Mouse (Mus musculus) lung, embryonic 16.5 days (tissue): Measurements from ENCODE around the gene Adcy10. TPM values are rescaled to one million over a fixed set of nuclear protein-coding genes. Genes with fewer than 3 reads are reported as not detected.
A peak's percentile ranks its signal among the peaks of the same experiment; 100 is the strongest.

ENCODE experiments used
- ATAC-seq: fragments of 200-750 bp; cut with Nextera tagmentation; 2 replicates; pipeline ENCODE4 v1.8.0; 2017; ENCODE audit warnings: low read depth, mild to moderate bottlenecking, moderate library complexity
- H3K27ac ChIP-seq: fragments of 300-500 bp; sonication (generic); 2 replicates; pipeline ENCODE4 v1.5.1; 2014; ENCODE audit warnings: mild to moderate bottlenecking, control low read depth, low read length
- H3K27me3 ChIP-seq: fragments of 300-500 bp; sonication (generic); 2 replicates; pipeline ENCODE4 v1.6.1; 2014; ENCODE audit warnings: low read depth, low read length, mixed read lengths; ENCODE audit not compliant: control insufficient read depth, insufficient read depth
- H3K36me3 ChIP-seq: fragments of 300-500 bp; sonication (generic); 2 replicates; pipeline ENCODE4 v1.6.1; 2014; ENCODE audit warnings: low read length; ENCODE audit not compliant: control insufficient read depth, insufficient read depth
- H3K4me1 ChIP-seq: fragments of 300-500 bp; sonication (generic); replicated peaks from 2 replicates; pipeline ENCODE4 v1.6.1; 2014; ENCODE audit warnings: low read length, mixed read lengths; ENCODE audit not compliant: control insufficient read depth, insufficient read depth
- H3K4me2 ChIP-seq: fragments of 300-500 bp; sonication (generic); 2 replicates; pipeline ENCODE4 v1.6.1; 2014; ENCODE audit warnings: low read depth, low read length, control low read depth
- H3K4me3 ChIP-seq: fragments of 300-500 bp; sonication (generic); 2 replicates; pipeline ENCODE4 v1.5.1; 2014; ENCODE audit warnings: mild to moderate bottlenecking, low read length, control low read depth
- H3K9ac ChIP-seq: fragments of 300-500 bp; sonication (generic); 2 replicates; pipeline ENCODE4 v1.6.1; 2014; ENCODE audit warnings: low read length, control low read depth
- H3K9me3 ChIP-seq: fragments of 300-500 bp; sonication (generic); 2 replicates; pipeline ENCODE4 v1.6.1; 2016; ENCODE audit warnings: low read length; ENCODE audit not compliant: control insufficient read depth
- WGBS: fragments of 180-500 bp; shearing (Covaris S2); extraction: QIAGEN DNeasy Blood & Tissue Kit; methylation state at CpG from one replicate; pipeline ENCODE4 v1.1.7; 2014; 5-methylcytosine and 5-hydroxymethylcytosine counted together
- polyA plus RNA-seq: library from polyadenylated mRNA; unstranded; fragments of >200 nt; fragmentation: Nextera tagmentation; extraction: Ambion mirVana; gene quantifications from 2 replicates; pipeline ENCODE4 v1.2.1, GENCODE M21; 2015

The Adcy10 gene
- polyA plus RNA-seq, 1 experiment from 2014 or later: not detected

- H3K27ac ChIP-seq: peak overlapping the region; percentile 18; the same call in 1 of the 2 replicates
- H3K4me2 ChIP-seq: no peak overlapping the region
- peaks cover 21% of the 10 kb centered on the region for H3K4me1 ChIP-seq
- H3K27me3 ChIP-seq: no peaks in the 10 kb centered on the region
- ATAC-seq: 0 out of 2 replicates have a peak, but pooled peaks have one; percentile 6
- no peak overlapping the region for H3K4me3 ChIP-seq
- 55% methylated on average over 4 of the region's 4 CpGs for WGBS
- H3K9ac ChIP-seq: no peak overlapping the region
- no peaks in the 10 kb centered on the region for H3K9me3 ChIP-seq
- peaks cover 27% of the 10 kb centered on the region for H3K36me3 ChIP-seq
These were observed 123.9 kb downstream of the Adcy10 start for GRCm38 (mm10) chr1:165608904-165609303.

GRCm38 (mm10) chr1:165609495-165610320 is 124.7 kb downstream of the Adcy10 start:
- WGBS: 52% methylated on average over 7 of the region's 7 CpGs
- ATAC-seq: 0 out of 2 replicates have a peak, but pooled peaks have one; percentile 26
- peak overlapping the region; percentile 18; the same call in 1 of the 2 replicates for H3K27ac ChIP-seq

GRCm38 (mm10) chr1:165610321-165610999 is 125.5 kb downstream of the Adcy10 start:
- Histone ChIP-seq H3K27me3 (no peaks in the 10 kb centered on the region), H3K36me3 (peaks cover 19% of the 10 kb centered on the region), H3K4me2 (no peak overlapping the region), H3K4me3 (no peak overlapping the region), H3K9me3 (no peaks in the 10 kb centered on the region; the same call in 1 of the 2 replicates), H3K9ac (no peak overlapping the region; the same call in 1 of the 2 replicates), H3K27ac (peak overlapping the region; percentile 57), H3K4me1 (peaks cover 19% of the 10 kb centered on the region)
- 46% methylated on average over 9 of the region's 9 CpGs for WGBS
- no peak for ATAC-seq

More at GRCm38 (mm10) chr1:165609495-165610320, 124.7 kb downstream of the Adcy10 start:
- H3K36me3 ChIP-seq: peaks cover 20% of the 10 kb centered on the region
- peaks cover 19% of the 10 kb centered on the region for H3K4me1 ChIP-seq
- H3K4me3 ChIP-seq: no peak overlapping the region
- H3K9ac ChIP-seq: no peak overlapping the region
- no peaks in the 10 kb centered on the region for H3K9me3 ChIP-seq
- no peak overlapping the region for H3K4me2 ChIP-seq
- H3K27me3 ChIP-seq: no peaks in the 10 kb centered on the region

- no peak overlapping the region for H3K27ac ChIP-seq
- 56% methylated on average over 5 of the region's 5 CpGs for WGBS
- H3K4me3 ChIP-seq: no peak overlapping the region
- H3K36me3 ChIP-seq: peaks cover 13% of the 10 kb centered on the region
- no peaks in the 10 kb centered on the region; the same call in 1 of the 2 replicates for H3K9me3 ChIP-seq
- no peak overlapping the region for H3K9ac ChIP-seq
- H3K27me3 ChIP-seq: no peaks in the 10 kb centered on the region
- no peak overlapping the region for H3K4me2 ChIP-seq
- no peak for ATAC-seq
- peaks cover 37% of the 10 kb centered on the region for H3K4me1 ChIP-seq
These were observed 127.7 kb downstream of the Adcy10 start for GRCm38 (mm10) chr1:165612714-165613113.

- 67% methylated on average over 4 of the region's 4 CpGs for WGBS
- Histone ChIP-seq H3K4me3 (no peak overlapping the region), H3K36me3 (peaks cover 9% of the 10 kb centered on the region; the same call in 1 of the 2 replicates), H3K9ac (no peak overlapping the region), H3K4me2 (no peak overlapping the region), H3K27me3 (no peaks in the 10 kb centered on the region), H3K9me3 (no peaks in the 10 kb centered on the region; the same call in 1 of the 2 replicates), H3K4me1 (peaks cover 43% of the 10 kb centered on the region), H3K27ac (no peak overlapping the region)
- ATAC-seq: no peak
These were observed 128.9 kb downstream of the Adcy10 start for GRCm38 (mm10) chr1:165613926-165614325.

GRCm38 (mm10) chr1:165614793-165615192 is 129.8 kb downstream of the Adcy10 start:
- Histone ChIP-seq H3K4me1 (peaks cover 37% of the 10 kb centered on the region), H3K27ac (no peak overlapping the region), H3K4me3 (no peak overlapping the region), H3K27me3 (no peaks in the 10 kb centered on the region), H3K36me3 (peaks cover 9% of the 10 kb centered on the region; the same call in 1 of the 2 replicates), H3K9me3 (no peaks in the 10 kb centered on the region; the same call in 1 of the 2 replicates), H3K4me2 (no peak overlapping the region), H3K9ac (no peak overlapping the region)
- WGBS: 94% methylated on average over 3 of the region's 3 CpGs
- no peak for ATAC-seq

- Histone ChIP-seq H3K27ac (peak overlapping the region; percentile 88), H3K36me3 (peaks cover 9% of the 10 kb centered on the region; the same call in 1 of the 2 replicates), H3K9me3 (no peaks in the 10 kb centered on the region; the same call in 1 of the 2 replicates), H3K4me2 (peak overlapping the region; percentile 10; the same call in 1 of the 2 replicates), H3K4me1 (peaks cover 26% of the 10 kb centered on the region), H3K4me3 (no peak overlapping the region), H3K9ac (no peak overlapping the region), H3K27me3 (no peaks in the 10 kb centered on the region)
- peak; percentile 51 for ATAC-seq
- 13% methylated on average over 7 of the region's 7 CpGs for WGBS
These were observed 131.7 kb downstream of the Adcy10 start for GRCm38 (mm10) chr1:165616652-165617051.

- peak; percentile 82 for ATAC-seq
- Histone ChIP-seq H3K9ac (no peak overlapping the region), H3K4me3 (no peak overlapping the region), H3K27me3 (no peaks in the 10 kb centered on the region), H3K36me3 (peaks cover 9% of the 10 kb centered on the region; the same call in 1 of the 2 replicates), H3K27ac (peak overlapping the region; percentile 88), H3K9me3 (no peaks in the 10 kb centered on the region; the same call in 1 of the 2 replicates), H3K4me2 (peak overlapping the region; percentile 10; the same call in 1 of the 2 replicates), H3K4me1 (peaks cover 26% of the 10 kb centered on the region)
- 10% methylated on average over 15 of the region's 15 CpGs for WGBS
These were observed 132.3 kb downstream of the Adcy10 start for GRCm38 (mm10) chr1:165617166-165617891.
